19 mouse cellular contexts compared by ENCODE assay signal in genomic region chr8:46832399-46832798, GRCm38 (mm10).
A peak's percentile ranks its signal among the peaks of the same experiment; 100 is the strongest.
DNase-seq lines count a peak whose midpoint lies in the region; ATAC-seq and TF ChIP-seq lines count a peak whose summit lies in the region.
"Had no signal": no experiment of that assay in that cellular context is flagged by ENCODE, and none has a peak within 500 bp of the region (broad histone marks: within the 10 kb centered on the region; RNA-seq: fewer than 3 reads in every experiment).

No protein-coding gene starts in this region.

- peaks cover 28% of the 10 kb centered on the region for H3K4me1 ChIP-seq in stomach, embryonic 16.5 days (ENCODE audit: control insufficient read depth, insufficient read depth, low read length)
- H3K4me1 ChIP-seq in stomach, postnatal 0 days (replicated peaks; ENCODE audit: control insufficient read depth, insufficient read depth): peaks cover 8% of the 10 kb centered on the region
- H3K4me1 ChIP-seq in intestine, embryonic 16.5 days (ENCODE audit: control insufficient read depth, insufficient read depth, low read length): peaks cover 19% of the 10 kb centered on the region; the same call in 1 of the 2 replicates
- no peaks in the 10 kb centered on the region for H3K4me1 ChIP-seq in midbrain, embryonic 14.5 days (ENCODE audit: control insufficient read depth, insufficient read depth, low read length)
- H3K4me1 ChIP-seq: hindbrain, embryonic 15.5 days had no signal

- no peak overlapping the region for H3K4me3 ChIP-seq in stomach, embryonic 16.5 days (replicated peaks; ENCODE audit: low read length)
- H3K4me3 ChIP-seq in stomach, postnatal 0 days (ENCODE audit: low read depth, low read length): no peak overlapping the region
- H3K4me3 ChIP-seq in intestine, embryonic 16.5 days (ENCODE audit: low read length): no peak overlapping the region
- no peak overlapping the region for H3K4me3 ChIP-seq in midbrain, embryonic 14.5 days (replicated peaks; ENCODE audit: low read depth, low read length)
- H3K4me3 ChIP-seq: forebrain, embryonic 13.5 days; heart, embryonic 13.5 days; hindbrain, embryonic 15.5 days had no signal

- no peak overlapping the region for H3K9ac ChIP-seq in stomach, embryonic 16.5 days (ENCODE audit: low read length)
- no peak overlapping the region for H3K9ac ChIP-seq in stomach, postnatal 0 days (ENCODE audit: low read length)
- H3K9ac ChIP-seq in intestine, embryonic 16.5 days (ENCODE audit: low read depth, low read length): no peak overlapping the region
- H3K9ac ChIP-seq in midbrain, embryonic 14.5 days (replicated peaks; ENCODE audit: low read length): no peak overlapping the region
- H3K9ac ChIP-seq: forebrain, embryonic 13.5 days; forebrain, postnatal 0 days; heart, embryonic 13.5 days; hindbrain, embryonic 15.5 days had no signal

- no peak for DNase-seq in stomach, postnatal 0 days (ENCODE audit: low spot score)
- peak; percentile 32 for DNase-seq in brain, adult 2 months (ENCODE audit: low read depth, low spot score)
- no peak for DNase-seq in midbrain, embryonic 14.5 days
- DNase-seq in right cerebral cortex, postnatal 10 days (ENCODE audit: low spot score in 2 of 2): no peak
- no peak for DNase-seq in ovary, postnatal 14 days (ENCODE audit: low spot score)
- DNase-seq: adrenal gland, postnatal 10 days; cerebellum, adult 11-12 months; cerebellum, adult 9-10 months; cerebellum, postnatal 36 days; forebrain, postnatal 0 days; gastrocnemius, postnatal 14 days; heart, postnatal 36 days had no signal

- no peaks in the 10 kb centered on the region for H3K9me3 ChIP-seq in stomach, embryonic 16.5 days (replicated peaks; ENCODE audit: control insufficient read depth, low read length)
- H3K9me3 ChIP-seq in stomach, postnatal 0 days (ENCODE audit: control insufficient read depth, low read length): no peaks in the 10 kb centered on the region
- no peaks in the 10 kb centered on the region for H3K9me3 ChIP-seq in intestine, embryonic 16.5 days (ENCODE audit: control insufficient read depth, low read length)
- H3K9me3 ChIP-seq in midbrain, embryonic 14.5 days (ENCODE audit: control insufficient read depth, low read length): no peaks in the 10 kb centered on the region
- H3K9me3 ChIP-seq: forebrain, embryonic 13.5 days; G1E; heart, embryonic 13.5 days; hindbrain, embryonic 15.5 days had no signal

- no peak for TF ChIP-seq EP300 in stomach, postnatal 0 days (optimal IDR thresholded peaks at IDR 0.05)

- H3K27ac ChIP-seq in stomach, embryonic 16.5 days (ENCODE audit: low read length): 0 out of 2 replicates have a peak overlapping the region, but pooled peaks have one; percentile 44
- H3K27ac ChIP-seq in stomach, postnatal 0 days (replicated peaks): no peak overlapping the region
- peak overlapping the region; percentile 91 for H3K27ac ChIP-seq in intestine, embryonic 16.5 days (ENCODE audit: low read length)
- H3K27ac ChIP-seq in midbrain, embryonic 14.5 days (replicated peaks; ENCODE audit: low read depth, low read length): no peak overlapping the region
- H3K27ac ChIP-seq: forebrain, embryonic 13.5 days; heart, embryonic 13.5 days; hindbrain, embryonic 15.5 days had no signal

- no peak for TF ChIP-seq CTCF in stomach, postnatal 0 days (IDR thresholded peaks at IDR 0.05; ENCODE audit: low read depth)

- no peaks in the 10 kb centered on the region for H3K36me3 ChIP-seq in stomach, embryonic 16.5 days (ENCODE audit: control insufficient read depth, insufficient read depth, low read length)
- no peaks in the 10 kb centered on the region for H3K36me3 ChIP-seq in stomach, postnatal 0 days (ENCODE audit: control insufficient read depth, insufficient read depth, low read length)
- no peaks in the 10 kb centered on the region for H3K36me3 ChIP-seq in intestine, embryonic 16.5 days (ENCODE audit: control insufficient read depth, insufficient read depth, low read length)
- no peaks in the 10 kb centered on the region for H3K36me3 ChIP-seq in midbrain, embryonic 14.5 days (ENCODE audit: control insufficient read depth, insufficient read depth, low read length)
- H3K36me3 ChIP-seq: hindbrain, embryonic 15.5 days had no signal

- no peaks in the 10 kb centered on the region for H3K27me3 ChIP-seq in stomach, embryonic 16.5 days (ENCODE audit: control insufficient read depth, insufficient read depth, low read length)
- no peaks in the 10 kb centered on the region for H3K27me3 ChIP-seq in stomach, postnatal 0 days (ENCODE audit: control insufficient read depth, insufficient read depth, low read length)
- no peaks in the 10 kb centered on the region for H3K27me3 ChIP-seq in intestine, embryonic 16.5 days (replicated peaks; ENCODE audit: control insufficient read depth, insufficient read depth, low read length)
- H3K27me3 ChIP-seq in midbrain, embryonic 14.5 days (ENCODE audit: control insufficient read depth, insufficient read depth, low read length): no peaks in the 10 kb centered on the region
- H3K27me3 ChIP-seq: forebrain, embryonic 13.5 days; heart, embryonic 13.5 days; hindbrain, embryonic 15.5 days; Patski had no signal

- no peak overlapping the region for H3K4me2 ChIP-seq in stomach, embryonic 16.5 days (ENCODE audit: low read depth, low read length)
- no peak overlapping the region for H3K4me2 ChIP-seq in stomach, postnatal 0 days (replicated peaks; ENCODE audit: low read depth)
- no peak overlapping the region for H3K4me2 ChIP-seq in intestine, embryonic 16.5 days (ENCODE audit: low read depth, low read length)
- H3K4me2 ChIP-seq in midbrain, embryonic 14.5 days (ENCODE audit: low read length): no peak overlapping the region
- H3K4me2 ChIP-seq: forebrain, embryonic 13.5 days; heart, embryonic 13.5 days; hindbrain, embryonic 15.5 days had no signal

- ATAC-seq in stomach, embryonic 16.5 days (ENCODE audit: insufficient read depth, low FRiP score): no peak
- ATAC-seq in stomach, postnatal 0 days (ENCODE audit: low FRiP score, low TSS enrichment): no peak
- ATAC-seq in intestine, embryonic 16.5 days: peak; percentile 76
- ATAC-seq in midbrain, embryonic 14.5 days (ENCODE audit: low FRiP score, low TSS enrichment): no peak
- ATAC-seq: forebrain, embryonic 13.5 days; forebrain, postnatal 0 days; Patski had no signal

- 73% methylated on average over 3 of the region's 3 CpGs for WGBS in stomach, embryonic 16.5 days
- 60% methylated on average over 3 of the region's 3 CpGs for WGBS in stomach, postnatal 0 days
- 63% methylated on average over 3 of the region's 3 CpGs for WGBS in intestine, embryonic 16.5 days
- 95% methylated on average over 3 of the region's 3 CpGs for WGBS in midbrain, embryonic 14.5 days

Comparison
In these comparisons a context has a peak if more than half of its experiments do, and no peak if none do; other contexts are left out.
1. H3K27ac ChIP-seq: peak in stomach, embryonic 16.5 days (single experiment) and intestine, embryonic 16.5 days (single experiment); none in stomach, postnatal 0 days (single experiment) and midbrain, embryonic 14.5 days (single experiment).